Mouse (Mus musculus): Measurements from ENCODE around the gene Hsd17b7. TPM values are rescaled to one million over a fixed set of nuclear protein-coding genes. Genes with fewer than 3 reads are reported as not detected.

The Hsd17b7 gene
- total and polyA plus RNA-seq, 2 experiments from 2014 or later = 39.4 to 62.4 TPM

GRCm38 (mm10) chr1:169949981-169950380, 19.1 kb downstream of the Hsd17b7 start:
- WGBS = 33% methylated on average over 7 of the region's 7 CpGs
- no peak for TF ChIP-seq CTCF (IDR thresholded peaks at IDR 0.05; ENCODE audit: low read depth)
- no peak for TF ChIP-seq EP300 (IDR thresholded peaks at IDR 0.05; ENCODE audit: low read depth)
- DNase-seq (ENCODE audit: low spot score) (no peak), ATAC-seq (ENCODE audit: insufficient read depth, low read depth) (no peak)
- H3K4me2 ChIP-seq (ENCODE audit: low read depth, low read length) = no peak overlapping the region
- no peak overlapping the region for H3K27ac ChIP-seq (ENCODE audit: low read depth)
- peaks cover 3% of the 10 kb centered on the region; the same call in 1 of the 2 replicates for H3K4me1 ChIP-seq (ENCODE audit: control insufficient read depth, insufficient read depth)
- H3K27me3 ChIP-seq (ENCODE audit: control insufficient read depth, insufficient read depth, low read length) = no peaks in the 10 kb centered on the region
- H3K9ac ChIP-seq (replicated peaks; ENCODE audit: low read depth, low read length) = no peak overlapping the region
- H3K4me3 ChIP-seq (ENCODE audit: low read depth, low read length) = no peak overlapping the region; the same call in 1 of the 2 replicates
- 0 out of 2 replicates have a peak, but pooled peaks cover under 1% of the 10 kb centered on the region for H3K9me3 ChIP-seq (replicated peaks; ENCODE audit: control insufficient read depth, low read length)
- peaks cover 37% of the 10 kb centered on the region for H3K36me3 ChIP-seq (replicated peaks; ENCODE audit: control insufficient read depth, insufficient read depth, low read length)

GRCm38 (mm10) chr1:169948866-169949265, 20.2 kb downstream of the Hsd17b7 start:
- no peak for ATAC-seq (ENCODE audit: insufficient read depth, low read depth)
- 68% methylated on average over 7 of the region's 7 CpGs for WGBS
- Histone ChIP-seq H3K4me3 (ENCODE audit: low read depth, low read length) (no peak overlapping the region), H3K4me2 (ENCODE audit: low read depth, low read length) (no peak overlapping the region), H3K27ac (ENCODE audit: low read depth) (no peak overlapping the region), H3K4me1 (ENCODE audit: control insufficient read depth, insufficient read depth) (peaks cover 3% of the 10 kb centered on the region; the same call in 1 of the 2 replicates), H3K9ac (replicated peaks; ENCODE audit: low read depth, low read length) (no peak overlapping the region), H3K9me3 (replicated peaks; ENCODE audit: control insufficient read depth, low read length) (0 out of 2 replicates have a peak, but pooled peaks cover 4% of the 10 kb centered on the region), H3K36me3 (replicated peaks; ENCODE audit: control insufficient read depth, insufficient read depth, low read length) (peaks cover 29% of the 10 kb centered on the region), H3K27me3 (ENCODE audit: control insufficient read depth, insufficient read depth, low read length) (no peaks in the 10 kb centered on the region)
- no peak for TF ChIP-seq CTCF (IDR thresholded peaks at IDR 0.05; ENCODE audit: low read depth)
- no peak for TF ChIP-seq EP300 (IDR thresholded peaks at IDR 0.05; ENCODE audit: low read depth)
- DNase-seq (ENCODE audit: low spot score) = no peak

GRCm38 (mm10) chr1:169948280-169948679, 20.8 kb downstream of the Hsd17b7 start:
- no peak for DNase-seq (ENCODE audit: low spot score)
- no peak overlapping the region for H3K9ac ChIP-seq (replicated peaks; ENCODE audit: low read depth, low read length)
- no peak overlapping the region for H3K4me3 ChIP-seq (ENCODE audit: low read depth, low read length)
- H3K27me3 ChIP-seq (ENCODE audit: control insufficient read depth, insufficient read depth, low read length) = no peaks in the 10 kb centered on the region
- TF ChIP-seq EP300 (IDR thresholded peaks at IDR 0.05; ENCODE audit: low read depth) (no peak), CTCF (IDR thresholded peaks at IDR 0.05; ENCODE audit: low read depth) (no peak)
- no peak overlapping the region for H3K27ac ChIP-seq (ENCODE audit: low read depth)
- no peak for ATAC-seq (ENCODE audit: insufficient read depth, low read depth)
- 0 out of 2 replicates have a peak, but pooled peaks cover 4% of the 10 kb centered on the region for H3K9me3 ChIP-seq (replicated peaks; ENCODE audit: control insufficient read depth, low read length)
- WGBS = 63% methylated on average over 7 of the region's 7 CpGs
- H3K36me3 ChIP-seq (replicated peaks; ENCODE audit: control insufficient read depth, insufficient read depth, low read length) = peaks cover 23% of the 10 kb centered on the region
- H3K4me2 ChIP-seq (ENCODE audit: low read depth, low read length) = no peak overlapping the region
- H3K4me1 ChIP-seq (ENCODE audit: control insufficient read depth, insufficient read depth) = peaks cover 3% of the 10 kb centered on the region; the same call in 1 of the 2 replicates

GRCm38 (mm10) chr1:169947654-169948053, 21.4 kb downstream of the Hsd17b7 start:
- TF ChIP-seq EP300 (IDR thresholded peaks at IDR 0.05; ENCODE audit: low read depth) (no peak), CTCF (IDR thresholded peaks at IDR 0.05; ENCODE audit: low read depth) (no peak)
- WGBS = 77% methylated on average over 6 of the region's 6 CpGs
- ATAC-seq (ENCODE audit: insufficient read depth, low read depth) (no peak), DNase-seq (ENCODE audit: low spot score) (no peak)
- Histone ChIP-seq H3K9ac (replicated peaks; ENCODE audit: low read depth, low read length) (no peak overlapping the region), H3K4me1 (ENCODE audit: control insufficient read depth, insufficient read depth) (peaks cover 3% of the 10 kb centered on the region; the same call in 1 of the 2 replicates), H3K36me3 (replicated peaks; ENCODE audit: control insufficient read depth, insufficient read depth, low read length) (peaks cover 17% of the 10 kb centered on the region), H3K27ac (ENCODE audit: low read depth) (no peak overlapping the region), H3K9me3 (replicated peaks; ENCODE audit: control insufficient read depth, low read length) (0 out of 2 replicates have a peak, but pooled peaks cover 4% of the 10 kb centered on the region), H3K4me3 (ENCODE audit: low read depth, low read length) (no peak overlapping the region), H3K4me2 (ENCODE audit: low read depth, low read length) (no peak overlapping the region), H3K27me3 (ENCODE audit: control insufficient read depth, insufficient read depth, low read length) (no peaks in the 10 kb centered on the region)

GRCm38 (mm10) chr1:169946004-169946403, 23.0 kb downstream of the Hsd17b7 start:
- no peak for TF ChIP-seq CTCF (IDR thresholded peaks at IDR 0.05; ENCODE audit: low read depth)
- no peak for TF ChIP-seq EP300 (IDR thresholded peaks at IDR 0.05; ENCODE audit: low read depth)

GRCm38 (mm10) chr1:169939345-169939744, 29.7 kb downstream of the Hsd17b7 start:
- WGBS = 7% methylated on average over 2 of the region's 2 CpGs
- Histone ChIP-seq H3K9ac (replicated peaks; ENCODE audit: low read depth, low read length) (no peak overlapping the region), H3K27me3 (ENCODE audit: control insufficient read depth, insufficient read depth, low read length) (no peaks in the 10 kb centered on the region), H3K4me2 (ENCODE audit: low read depth, low read length) (no peak overlapping the region), H3K4me3 (ENCODE audit: low read depth, low read length) (no peak overlapping the region), H3K9me3 (replicated peaks; ENCODE audit: control insufficient read depth, low read length) (no peaks in the 10 kb centered on the region), H3K36me3 (replicated peaks; ENCODE audit: control insufficient read depth, insufficient read depth, low read length) (no peaks in the 10 kb centered on the region), H3K27ac (ENCODE audit: low read depth) (no peak overlapping the region), H3K4me1 (ENCODE audit: control insufficient read depth, insufficient read depth) (no peaks in the 10 kb centered on the region)
- ATAC-seq (ENCODE audit: insufficient read depth, low read depth) (no peak), DNase-seq (ENCODE audit: low spot score) (peak; percentile 26)
- TF ChIP-seq CTCF (IDR thresholded peaks at IDR 0.05; ENCODE audit: low read depth) = peak; percentile 75
- TF ChIP-seq EP300 (IDR thresholded peaks at IDR 0.05; ENCODE audit: low read depth) = no peak

More at GRCm38 (mm10) chr1:169946004-169946403, 23.0 kb downstream of the Hsd17b7 start:
- H3K9me3 ChIP-seq (replicated peaks; ENCODE audit: control insufficient read depth, low read length) = 0 out of 2 replicates have a peak, but pooled peaks cover 4% of the 10 kb centered on the region
- no peak for DNase-seq (ENCODE audit: low spot score)
- no peak overlapping the region for H3K9ac ChIP-seq (replicated peaks; ENCODE audit: low read depth, low read length)
- ATAC-seq (ENCODE audit: insufficient read depth, low read depth) = no peak
- H3K36me3 ChIP-seq (replicated peaks; ENCODE audit: control insufficient read depth, insufficient read depth, low read length) = peaks cover 3% of the 10 kb centered on the region; the same call in 1 of the 2 replicates
- H3K27me3 ChIP-seq (ENCODE audit: control insufficient read depth, insufficient read depth, low read length) = no peaks in the 10 kb centered on the region
- peaks cover 3% of the 10 kb centered on the region; the same call in 1 of the 2 replicates for H3K4me1 ChIP-seq (ENCODE audit: control insufficient read depth, insufficient read depth)
- H3K27ac ChIP-seq (ENCODE audit: low read depth) = no peak overlapping the region
- no peak overlapping the region for H3K4me3 ChIP-seq (ENCODE audit: low read depth, low read length)
- WGBS = 67% methylated on average over 3 of the region's 3 CpGs
- no peak overlapping the region for H3K4me2 ChIP-seq (ENCODE audit: low read depth, low read length)

All from heart, postnatal 0 days (tissue).